Mouse (Mus musculus) hindbrain, embryonic 13.5 days (tissue): ENCODE data around the gene Phlda1. TPM values are rescaled to one million over a fixed set of nuclear protein-coding genes. Genes with fewer than 3 reads are reported as not detected.
A peak's percentile ranks its signal among the peaks of the same experiment; 100 is the strongest.

ENCODE experiments used
- ATAC-seq: fragments of 200-750 bp; cut with Nextera tagmentation; 2 replicates; pipeline ENCODE4 v1.8.0; 2017; ENCODE audit warnings: moderate TSS enrichment; ENCODE audit not compliant: low FRiP score
- H3K27ac ChIP-seq: fragments of 300-500 bp; sonication (generic); 2 replicates; pipeline ENCODE4 v1.5.1; 2015; ENCODE audit warnings: inconsistent platforms, mild to moderate bottlenecking, moderate library complexity
- H3K27me3 ChIP-seq: fragments of 300-500 bp; sonication (generic); 2 replicates; pipeline ENCODE4 v1.6.1; 2015; ENCODE audit warnings: mild to moderate bottlenecking, inconsistent platforms
- H3K36me3 ChIP-seq: fragments of 300-500 bp; sonication (generic); 2 replicates; pipeline ENCODE4 v1.6.1; 2015; ENCODE audit warnings: mild to moderate bottlenecking, inconsistent platforms
- H3K4me1 ChIP-seq: fragments of 300-500 bp; sonication (generic); replicated peaks from 2 replicates; pipeline ENCODE4 v1.6.1; 2015; ENCODE audit warnings: inconsistent platforms
- H3K4me2 ChIP-seq: fragments of 300-500 bp; sonication (generic); 2 replicates; pipeline ENCODE4 v1.6.1; 2015; ENCODE audit warnings: inconsistent platforms, mild to moderate bottlenecking, moderate library complexity
- H3K4me3 ChIP-seq: fragments of 300-500 bp; sonication (generic); 2 replicates; pipeline ENCODE4 v1.5.1; 2015; ENCODE audit warnings: mild to moderate bottlenecking, inconsistent platforms
- H3K9ac ChIP-seq: fragments of 300-500 bp; sonication (generic); 2 replicates; pipeline ENCODE4 v1.6.1; 2015; ENCODE audit warnings: mild to moderate bottlenecking, inconsistent platforms
- H3K9me3 ChIP-seq: fragments of 300-500 bp; sonication (generic); 2 replicates; pipeline ENCODE4 v1.6.1; 2016; ENCODE audit warnings: inconsistent platforms
- WGBS: fragments of 180-500 bp; shearing (Covaris S2); methylation state at CpG from one replicate; pipeline ENCODE4 v1.1.7; 2015; 5-methylcytosine and 5-hydroxymethylcytosine counted together
- polyA plus RNA-seq: library from polyadenylated mRNA; unstranded; fragments of >200 nt; fragmentation: Nextera tagmentation; extraction: Ambion mirVana; gene quantifications from 2 replicates; pipeline ENCODE4 v1.2.1, GENCODE M21; 2015

Phlda1 gene
- polyA plus RNA-seq, 1 experiment from 2014 or later = 70.9 TPM

DNA sequence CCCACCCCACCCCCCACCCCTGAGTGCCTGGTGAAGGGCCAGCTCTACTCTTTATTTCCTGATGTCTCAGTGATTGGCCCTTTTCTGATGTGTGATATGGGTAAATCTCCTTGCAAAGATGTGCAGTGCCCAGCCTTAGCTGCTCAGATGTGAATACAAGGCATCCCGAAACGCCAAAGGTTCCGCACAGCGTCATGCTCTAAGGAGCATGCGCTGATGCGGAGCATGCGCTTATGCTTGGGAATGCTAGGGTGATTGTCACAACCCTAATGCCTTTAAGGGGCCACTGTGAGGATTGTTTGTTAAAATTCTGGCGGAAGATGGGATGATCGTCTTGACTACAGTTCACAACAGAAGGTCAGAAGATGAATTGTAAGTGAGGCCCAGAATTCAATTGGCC is 34.6 kb downstream of the Phlda1 start:
- ATAC-seq = no peak
- Histone ChIP-seq H3K27me3 (no peaks in the 10 kb centered on the region), H3K4me1 (peaks cover 6% of the 10 kb centered on the region; the same call in 1 of the 2 replicates), H3K4me3 (no peak overlapping the region), H3K9ac (no peak overlapping the region), H3K36me3 (no peaks in the 10 kb centered on the region), H3K27ac (no peak overlapping the region; the same call in 1 of the 2 replicates), H3K9me3 (no peaks in the 10 kb centered on the region), H3K4me2 (no peak overlapping the region)
- 71% methylated on average over 9 of the region's 9 CpGs for WGBS

DNA sequence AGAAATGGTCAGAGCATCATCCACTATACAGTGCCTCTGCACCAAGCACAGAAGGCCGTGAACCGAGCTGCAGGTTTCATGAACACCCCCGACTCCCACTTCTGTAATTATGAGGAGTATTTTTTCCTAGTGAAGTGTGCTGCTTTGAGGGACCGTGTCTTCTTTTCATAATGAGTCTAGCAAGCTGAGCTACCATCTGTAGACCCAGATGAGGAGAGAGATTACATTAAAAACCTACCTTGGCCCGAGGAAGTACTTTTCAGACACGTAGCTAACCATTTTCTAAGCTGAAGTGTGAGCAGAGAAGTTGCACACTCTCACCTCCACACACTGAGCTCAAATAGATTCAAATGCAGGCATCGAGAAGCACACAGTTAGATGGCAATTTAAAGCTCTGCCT is 37.0 kb downstream of the Phlda1 start:
- ATAC-seq = no peak
- H3K4me1 ChIP-seq = peaks cover 11% of the 10 kb centered on the region
- no peak overlapping the region for H3K9ac ChIP-seq
- no peak overlapping the region for H3K4me3 ChIP-seq
- 86% methylated on average over 7 of the region's 7 CpGs for WGBS
- no peaks in the 10 kb centered on the region for H3K36me3 ChIP-seq
- H3K9me3 ChIP-seq = no peaks in the 10 kb centered on the region
- no peak overlapping the region for H3K4me2 ChIP-seq
- H3K27me3 ChIP-seq = no peaks in the 10 kb centered on the region
- H3K27ac ChIP-seq = no peak overlapping the region

DNA sequence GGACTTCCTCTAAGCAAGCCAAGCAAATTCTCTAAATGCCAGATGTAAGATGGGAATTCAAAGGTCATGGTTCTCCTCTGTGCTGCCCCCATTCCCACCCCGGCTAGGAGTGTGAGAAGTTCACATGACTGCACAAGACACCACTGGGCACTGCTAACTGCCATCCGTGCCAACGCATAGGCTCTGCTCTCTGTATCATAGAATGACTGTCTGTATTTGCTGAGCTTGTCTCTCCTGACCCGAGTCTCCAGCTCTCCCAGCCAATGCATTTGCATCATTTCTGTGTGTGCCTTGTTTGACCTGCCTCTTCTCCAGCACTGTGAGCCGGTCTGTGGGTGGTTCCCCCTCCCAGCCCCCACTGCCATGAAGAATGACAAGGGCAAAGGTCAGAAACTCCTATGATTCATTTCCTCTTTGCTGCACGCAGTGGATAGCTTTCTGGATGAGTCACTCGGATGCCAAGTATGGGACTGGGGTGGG is 37.7 kb downstream of the Phlda1 start:
- Histone ChIP-seq H3K9me3 (no peaks in the 10 kb centered on the region), H3K36me3 (no peaks in the 10 kb centered on the region), H3K4me2 (no peak overlapping the region), H3K27ac (no peak overlapping the region), H3K4me1 (peaks cover 12% of the 10 kb centered on the region), H3K4me3 (no peak overlapping the region), H3K27me3 (no peaks in the 10 kb centered on the region), H3K9ac (no peak overlapping the region)
- 32% methylated on average over 7 of the region's 7 CpGs for WGBS
- ATAC-seq = no peak

DNA sequence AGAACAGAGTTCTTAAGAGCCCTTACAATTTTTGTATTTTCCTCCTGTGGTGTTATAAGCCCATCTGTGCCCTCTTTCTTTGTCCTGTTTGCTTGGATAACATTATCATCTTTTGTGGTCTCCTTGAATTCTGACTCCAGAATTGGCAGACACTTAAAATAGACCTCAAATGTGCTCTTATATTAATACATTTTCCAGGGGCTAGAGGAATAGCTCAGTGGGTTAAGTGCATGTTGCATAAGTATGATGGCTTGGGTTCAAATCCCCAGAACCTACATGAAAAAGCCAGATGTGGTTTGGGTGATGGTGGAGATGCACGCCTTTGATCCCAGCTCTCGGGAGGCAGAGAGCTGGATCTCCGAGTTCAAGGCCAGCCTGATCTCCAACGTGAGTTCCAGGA is 38.2 kb downstream of the Phlda1 start:
- Histone ChIP-seq H3K4me1 (peaks cover 12% of the 10 kb centered on the region; the same call in 1 of the 2 replicates), H3K9me3 (no peaks in the 10 kb centered on the region), H3K4me3 (no peak overlapping the region), H3K36me3 (no peaks in the 10 kb centered on the region), H3K27ac (no peak overlapping the region), H3K4me2 (no peak overlapping the region), H3K27me3 (no peaks in the 10 kb centered on the region), H3K9ac (no peak overlapping the region)
- ATAC-seq = no peak
- WGBS = 86% methylated on average over 4 of the region's 4 CpGs

DNA sequence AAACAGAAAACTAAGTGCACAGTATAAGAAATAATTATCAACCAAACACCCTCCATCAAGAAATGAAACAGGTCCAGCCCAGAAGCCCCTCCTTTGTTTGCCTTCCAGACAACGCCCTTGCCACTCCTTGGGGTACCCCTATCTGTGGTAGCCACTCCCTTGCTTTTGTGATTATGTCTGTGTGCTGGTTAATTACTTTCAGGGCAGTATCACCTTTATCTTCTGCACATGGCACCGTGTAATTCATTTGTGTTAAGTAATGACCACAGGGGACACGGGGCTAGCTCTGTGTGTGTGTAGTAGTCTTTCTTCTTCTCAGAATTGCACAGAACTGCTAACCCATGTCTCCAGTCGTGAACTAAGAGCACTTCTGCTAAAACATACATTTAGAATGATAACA is 39.6 kb downstream of the Phlda1 start:
- peaks cover 6% of the 10 kb centered on the region; the same call in 1 of the 2 replicates for H3K4me1 ChIP-seq
- no peak overlapping the region for H3K9ac ChIP-seq
- H3K27ac ChIP-seq = no peak overlapping the region
- no peak overlapping the region for H3K4me3 ChIP-seq
- H3K36me3 ChIP-seq = no peaks in the 10 kb centered on the region
- no peaks in the 10 kb centered on the region for H3K27me3 ChIP-seq
- H3K4me2 ChIP-seq = no peak overlapping the region
- no peak for ATAC-seq
- H3K9me3 ChIP-seq = no peaks in the 10 kb centered on the region
- WGBS = 74% methylated on average over 4 of the region's 4 CpGs

DNA sequence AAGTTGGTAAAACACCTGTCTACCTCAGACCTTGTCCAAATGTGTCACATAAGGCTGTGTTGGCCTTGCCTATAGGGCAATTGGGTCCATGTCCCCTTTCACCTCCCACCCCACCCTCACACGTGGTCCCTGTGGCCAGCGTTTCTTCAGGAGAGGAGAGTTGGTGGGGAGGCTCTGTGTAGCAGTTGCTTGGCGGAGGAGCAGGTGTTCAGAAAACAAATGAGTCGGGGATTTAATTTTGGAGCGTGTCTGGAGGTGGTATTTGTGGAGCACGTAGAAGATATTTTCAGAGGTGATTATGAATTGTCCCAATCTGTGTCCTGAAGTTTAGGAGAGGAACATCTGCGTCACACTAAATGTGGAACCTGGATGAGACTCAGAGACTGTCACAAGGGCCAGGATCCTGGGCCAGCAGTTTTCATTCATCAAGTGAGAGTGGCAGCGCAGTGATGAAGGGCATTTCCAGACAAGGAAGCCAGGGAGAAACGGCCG is 41.8 kb downstream of the Phlda1 start:
- H3K4me3 ChIP-seq = no peak overlapping the region
- H3K4me2 ChIP-seq = no peak overlapping the region
- no peak for ATAC-seq
- peak overlapping the region; percentile 40 for H3K27ac ChIP-seq
- H3K27me3 ChIP-seq = no peaks in the 10 kb centered on the region
- WGBS = 66% methylated on average over 10 of the region's 10 CpGs
- H3K4me1 ChIP-seq = peaks cover 6% of the 10 kb centered on the region; the same call in 1 of the 2 replicates
- H3K9ac ChIP-seq = no peak overlapping the region
- H3K9me3 ChIP-seq = 0 out of 2 replicates have a peak, but pooled peaks cover 3% of the 10 kb centered on the region
- no peaks in the 10 kb centered on the region for H3K36me3 ChIP-seq

DNA sequence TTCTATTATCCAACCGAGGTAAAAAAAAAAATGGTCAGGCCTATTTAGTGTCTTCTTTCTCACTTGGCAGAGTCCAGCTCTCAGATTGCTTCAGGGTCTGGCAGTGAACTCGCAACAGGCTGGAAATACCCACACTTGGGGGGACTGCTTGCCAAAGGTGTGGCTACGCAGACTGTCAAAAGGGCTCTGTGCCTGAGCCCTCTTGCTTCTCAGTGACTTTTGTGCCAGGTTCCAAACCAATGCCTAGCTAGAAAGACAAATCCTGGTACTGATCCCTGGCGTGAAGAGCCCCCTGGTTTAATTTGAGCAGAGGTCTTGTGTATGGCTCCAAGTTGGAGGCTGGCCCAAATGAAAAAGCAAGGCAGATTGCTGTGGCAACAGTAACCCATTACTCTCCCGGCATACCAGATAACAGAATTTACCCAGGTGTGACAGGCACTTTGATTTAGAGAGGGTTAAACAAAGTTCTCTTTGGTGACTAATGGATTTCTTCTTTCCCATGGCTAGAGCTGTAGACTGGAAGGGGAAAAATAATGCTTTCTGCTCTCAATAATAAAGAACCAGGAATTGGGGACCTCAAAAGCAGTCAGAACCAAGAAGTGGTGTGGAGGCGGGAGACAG is 44.1 kb downstream of the Phlda1 start:
- Histone ChIP-seq H3K9ac (no peak overlapping the region), H3K4me1 (peaks cover 6% of the 10 kb centered on the region; the same call in 1 of the 2 replicates), H3K36me3 (no peaks in the 10 kb centered on the region), H3K27ac (no peak overlapping the region), H3K4me3 (no peak overlapping the region), H3K27me3 (no peaks in the 10 kb centered on the region), H3K9me3 (0 out of 2 replicates have a peak, but pooled peaks cover 3% of the 10 kb centered on the region), H3K4me2 (no peak overlapping the region)
- WGBS = 77% methylated on average over 6 of the region's 6 CpGs
- ATAC-seq = no peak

DNA sequence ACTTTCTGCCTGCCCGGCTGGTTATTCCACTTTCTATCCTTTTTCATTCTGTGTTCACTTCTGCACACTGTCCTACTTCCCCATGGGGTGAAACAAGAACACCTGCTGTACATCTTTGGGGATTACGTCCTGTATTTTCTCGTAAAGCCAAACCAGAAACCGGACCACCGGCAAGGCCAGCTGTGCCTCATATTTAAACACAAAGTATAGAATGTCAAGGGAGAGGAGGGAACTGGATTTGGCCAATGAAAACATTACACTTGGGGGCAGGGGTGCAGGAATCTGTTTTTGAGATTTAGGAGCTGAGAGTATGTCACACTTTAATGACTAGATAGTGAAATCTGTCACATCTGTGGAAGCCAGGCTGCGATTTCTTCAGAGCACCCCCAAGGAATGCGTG is 47.6 kb downstream of the Phlda1 start:
- no peak for ATAC-seq
- H3K4me2 ChIP-seq = no peak overlapping the region
- 78% methylated on average over 7 of the region's 7 CpGs for WGBS
- no peak overlapping the region for H3K27ac ChIP-seq
- H3K36me3 ChIP-seq = no peaks in the 10 kb centered on the region
- H3K4me3 ChIP-seq = no peak overlapping the region
- no peaks in the 10 kb centered on the region for H3K27me3 ChIP-seq
- no peak overlapping the region for H3K9ac ChIP-seq
- peaks cover 3% of the 10 kb centered on the region for H3K4me1 ChIP-seq
- 0 out of 2 replicates have a peak, but pooled peaks cover 3% of the 10 kb centered on the region for H3K9me3 ChIP-seq

DNA sequence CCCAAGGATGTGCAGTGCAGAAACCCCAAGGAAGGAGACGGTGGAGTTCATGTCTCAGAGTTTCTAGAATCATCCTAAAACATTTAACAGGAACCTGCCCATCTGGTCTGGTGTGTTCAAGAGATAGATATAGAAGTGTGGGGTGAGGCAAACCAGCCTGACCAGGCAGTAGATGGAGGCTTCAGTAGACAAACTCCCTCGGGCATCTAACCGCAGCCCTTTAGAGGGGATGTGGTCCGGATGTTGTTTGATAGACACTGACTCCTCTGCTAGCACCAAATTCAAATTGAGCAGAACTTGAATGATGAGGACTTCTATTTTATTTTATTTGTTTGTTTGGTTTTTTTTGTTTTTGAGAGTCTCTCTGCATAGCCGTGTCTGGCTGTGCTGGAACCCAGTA is 48.6 kb downstream of the Phlda1 start:
- H3K9ac ChIP-seq = no peak overlapping the region
- WGBS = 93% methylated on average over 5 of the region's 5 CpGs
- H3K36me3 ChIP-seq = no peaks in the 10 kb centered on the region
- no peaks in the 10 kb centered on the region for H3K27me3 ChIP-seq
- H3K9me3 ChIP-seq = 0 out of 2 replicates have a peak, but pooled peaks cover 3% of the 10 kb centered on the region
- H3K27ac ChIP-seq = no peak overlapping the region
- no peak for ATAC-seq
- H3K4me1 ChIP-seq = peaks cover 11% of the 10 kb centered on the region
- no peak overlapping the region for H3K4me3 ChIP-seq
- no peak overlapping the region for H3K4me2 ChIP-seq

DNA sequence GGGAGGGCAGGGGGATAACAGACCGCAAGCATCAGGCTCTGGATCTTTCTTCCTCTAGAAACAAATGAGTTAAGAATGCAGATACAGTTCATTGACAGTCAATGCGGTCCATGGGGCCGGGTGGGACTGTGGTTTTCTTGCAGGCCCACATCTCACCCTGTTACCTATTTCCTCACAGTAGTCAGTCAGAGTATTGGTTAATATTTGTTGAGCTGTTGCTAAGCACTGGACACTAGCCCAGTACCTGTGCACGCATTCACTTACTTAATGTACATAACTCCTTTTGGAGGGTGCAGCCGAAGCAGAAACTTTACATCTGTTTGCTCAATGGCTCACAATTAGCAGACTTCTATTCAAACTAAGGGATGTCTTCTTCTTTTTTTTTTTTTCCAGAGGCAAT is 52.1 kb downstream of the Phlda1 start:
- Histone ChIP-seq H3K4me2 (no peak overlapping the region), H3K4me1 (peaks cover 13% of the 10 kb centered on the region), H3K4me3 (no peak overlapping the region), H3K27ac (no peak overlapping the region), H3K36me3 (no peaks in the 10 kb centered on the region), H3K9ac (no peak overlapping the region), H3K9me3 (no peaks in the 10 kb centered on the region), H3K27me3 (no peaks in the 10 kb centered on the region)
- WGBS = 84% methylated on average over 5 of the region's 5 CpGs
- ATAC-seq = no peak

Other genes with a start within 250 kb of the Phlda1 start
- gene Bbs10, start 207.6 kb upstream of the Phlda1 start, polyA plus RNA-seq = 6.5 and 7.2 TPM in 2 replicates
- 207 and 215 TPM in 2 replicates for gene Nap1l1, start 33.1 kb upstream of the Phlda1 start, polyA plus RNA-seq